In the genomic region with DNA sequence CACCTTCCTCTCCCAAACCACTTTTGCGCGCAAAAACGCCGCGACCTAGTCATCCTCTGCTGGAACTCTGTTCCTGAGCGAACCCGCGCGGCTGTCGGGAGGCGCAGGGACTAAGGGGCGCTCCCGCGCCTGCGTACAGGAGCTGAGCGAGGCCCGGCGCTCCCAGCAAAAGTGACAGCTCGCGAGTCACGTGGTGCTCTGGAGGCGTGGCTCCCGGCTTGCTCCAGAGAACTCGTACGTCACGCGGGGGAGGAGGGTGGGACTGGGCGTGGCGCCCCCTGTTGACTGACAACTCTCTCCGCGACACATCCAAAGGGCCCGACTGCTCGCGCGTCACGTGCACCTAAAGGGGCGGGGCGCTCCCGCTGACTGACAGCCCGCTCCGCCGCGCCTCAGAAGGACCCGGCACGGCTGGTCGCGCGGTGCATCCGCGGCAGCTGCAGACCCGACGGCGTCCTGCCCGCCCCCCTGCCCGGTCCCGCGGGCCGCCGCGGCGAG, we compare ENCODE assay signal across 8 mouse cellular contexts. TPM values are rescaled to one million over a fixed set of nuclear protein-coding genes. Genes with fewer than 3 reads are reported as not detected.
A peak's percentile ranks its signal among the peaks of the same experiment; 100 is the strongest.
DNase-seq lines count a peak whose midpoint lies in the region; ATAC-seq and TF ChIP-seq lines count a peak whose summit lies in the region.

A gene (plus strand): TSS at position 395 of the 498 bp plus-strand sequence.

- no peak for TF ChIP-seq CTCF in G1E (IDR thresholded peaks at IDR 0.05; ENCODE audit: low read depth, low read length)
- peak; percentile 84 for TF ChIP-seq CTCF in layer of hippocampus, adult 2 months (conservative IDR thresholded peaks at IDR 0.05)
- TF ChIP-seq CTCF in lung, embryonic 14.5 days (IDR thresholded peaks at IDR 0.05; ENCODE audit: low read depth): peak; percentile 73
- no peak for TF ChIP-seq CTCF in olfactory bulb, adult 2 months (IDR thresholded peaks at IDR 0.05; ENCODE audit: insufficient read depth, low read depth, low read length)
- peak; percentile 49; the same call in 1 of the 2 replicates for TF ChIP-seq CTCF in thymus, adult 2 months (IDR thresholded peaks at IDR 0.05; ENCODE audit: borderline replicate concordance, control insufficient read depth, extremely low read depth, insufficient read depth, low read length, poor library complexity)

- H3K27ac ChIP-seq in forebrain, embryonic 16.5 days (ENCODE audit: low read length): peak within 1 kb of the TSS; percentile 92
- peak within 1 kb of the TSS; percentile 97 for H3K27ac ChIP-seq in layer of hippocampus, adult 2 months
- H3K27ac ChIP-seq in lung, embryonic 14.5 days (ENCODE audit: low read depth): peak within 1 kb of the TSS; percentile 88
- H3K27ac ChIP-seq in olfactory bulb, adult 2 months (ENCODE audit: insufficient read depth, low read depth, low read length): peak within 1 kb of the TSS; percentile 87
- H3K27ac ChIP-seq in thymus, adult 2 months (ENCODE audit: control insufficient read depth, insufficient read depth, low read length): no peak within 1 kb of the TSS

- peak within 1 kb of the TSS; percentile 73 for H3K4me3 ChIP-seq in G1E (ENCODE audit: low read depth, low read length)
- H3K4me3 ChIP-seq in forebrain, embryonic 16.5 days (replicated peaks; ENCODE audit: low read length): peak within 1 kb of the TSS; percentile 81
- H3K4me3 ChIP-seq in layer of hippocampus, adult 2 months: peak within 1 kb of the TSS; percentile 80
- H3K4me3 ChIP-seq in lung, embryonic 14.5 days (ENCODE audit: low read depth, low read length): peak within 1 kb of the TSS; percentile 68
- H3K4me3 ChIP-seq in olfactory bulb, adult 2 months (ENCODE audit: insufficient read depth, low read depth, low read length): peak within 1 kb of the TSS; percentile 87
- peak within 1 kb of the TSS; percentile 55 for H3K4me3 ChIP-seq in thymus, adult 2 months (ENCODE audit: control insufficient read depth, insufficient read depth, low read length)

- TF ChIP-seq POLR2A in olfactory bulb, adult 2 months (IDR thresholded peaks at IDR 0.05; ENCODE audit: insufficient read depth, low read depth, low read length): peak; percentile 91
- peak; percentile 58 for TF ChIP-seq POLR2A in thymus, adult 2 months (IDR thresholded peaks at IDR 0.05; ENCODE audit: control insufficient read depth, extremely low read depth, insufficient read depth, low read length, poor library complexity)

- peak; percentile 99 for DNase-seq in G1E (ENCODE audit: low spot score)
- DNase-seq in cerebellum, adult 18-20 months: peak; percentile 100
- peak; percentile 100 for DNase-seq in heart, postnatal 36 days
- DNase-seq in layer of hippocampus, adult 2 months (ENCODE audit: low spot score in 2 of 2): peak; percentile 100
- peak; percentile 100 for DNase-seq in lung, embryonic 14.5 days
- DNase-seq in thymus, adult 2 months: peak; percentile 100

- peak within 1 kb of the TSS; percentile 95 for H3K4me2 ChIP-seq in forebrain, embryonic 16.5 days (ENCODE audit: low read length)
- H3K4me2 ChIP-seq in lung, embryonic 14.5 days: peak within 1 kb of the TSS; percentile 96

- H3K36me3 ChIP-seq in G1E (replicated peaks): no peaks in the 10 kb centered on the region
- no peaks in the 10 kb centered on the region for H3K36me3 ChIP-seq in forebrain, embryonic 16.5 days (ENCODE audit: control insufficient read depth, insufficient read depth)
- no peaks in the 10 kb centered on the region for H3K36me3 ChIP-seq in lung, embryonic 14.5 days (ENCODE audit: insufficient read depth)
- no peaks in the 10 kb centered on the region for H3K36me3 ChIP-seq in thymus, adult 2 months (ENCODE audit: control insufficient read depth, insufficient read depth, low read length)

- peaks cover 4% of the 10 kb centered on the region for H3K9me3 ChIP-seq in G1E (replicated peaks)
- H3K9me3 ChIP-seq in forebrain, embryonic 16.5 days (ENCODE audit: control insufficient read depth, low read length): no peaks in the 10 kb centered on the region
- no peaks in the 10 kb centered on the region for H3K9me3 ChIP-seq in lung, embryonic 14.5 days (ENCODE audit: low read depth, low read length)

- peaks cover 70% of the 10 kb centered on the region for H3K27me3 ChIP-seq in G1E (ENCODE audit: insufficient read depth, low read length)
- H3K27me3 ChIP-seq in forebrain, embryonic 16.5 days (replicated peaks; ENCODE audit: control insufficient read depth, insufficient read depth, low read length): peaks cover 7% of the 10 kb centered on the region; the same call in 1 of the 2 replicates
- peaks cover 34% of the 10 kb centered on the region for H3K27me3 ChIP-seq in lung, embryonic 14.5 days (ENCODE audit: insufficient read depth, low read length)
- peaks cover 12% of the 10 kb centered on the region; the same call in 1 of the 2 replicates for H3K27me3 ChIP-seq in thymus, adult 2 months (ENCODE audit: control insufficient read depth, insufficient read depth, low read length)

- H3K4me1 ChIP-seq in G1E (ENCODE audit: insufficient read depth, low read depth, low read length): peaks cover 32% of the 10 kb centered on the region
- H3K4me1 ChIP-seq in forebrain, embryonic 16.5 days (replicated peaks; ENCODE audit: control insufficient read depth, insufficient read depth, low read length): peaks cover 14% of the 10 kb centered on the region
- no peaks in the 10 kb centered on the region for H3K4me1 ChIP-seq in lung, embryonic 14.5 days (ENCODE audit: insufficient read depth)
- H3K4me1 ChIP-seq in olfactory bulb, adult 2 months (ENCODE audit: control insufficient read depth, insufficient read depth, low read length): peaks cover 30% of the 10 kb centered on the region
- peaks cover 13% of the 10 kb centered on the region for H3K4me1 ChIP-seq in thymus, adult 2 months (replicated peaks; ENCODE audit: control insufficient read depth, insufficient read depth, low read length)

- ATAC-seq in G1E (ENCODE audit: extremely low read depth, insufficient number of reproducible peaks, low FRiP score, poor library complexity, severe bottlenecking): peak; percentile 95
- peak; percentile 97 for ATAC-seq in forebrain, embryonic 16.5 days
- peak; percentile 95 for ATAC-seq in lung, embryonic 14.5 days (ENCODE audit: insufficient read depth)

- 0% methylated on average over 61 of the region's 61 CpGs for WGBS in forebrain, embryonic 16.5 days
- WGBS in lung, embryonic 14.5 days: 1% methylated on average over 57 of the region's 61 CpGs
- WGBS in olfactory bulb, adult 2 months: under 1% methylated on average over 61 of the region's 61 CpGs
- under 1% methylated on average over 61 of the region's 61 CpGs for WGBS in thymus, adult 2 months

- intact Hi-C loops in heart, postnatal 36 days (cut with DNase I): no loop called here

- H3K9ac ChIP-seq in forebrain, embryonic 16.5 days (replicated peaks; ENCODE audit: low read depth, low read length): peak within 1 kb of the TSS; percentile 89
- H3K9ac ChIP-seq in lung, embryonic 14.5 days: peak within 1 kb of the TSS; percentile 57

RNA-seq across cellular contexts. Expression of the gene that starts here (rescaled TPM):
- not detected in 2 replicates for total RNA-seq in G1E (2014; fragmentation: Nextera tagmentation)
- 2.3 and 4.4 TPM in 2 replicates for total RNA-seq in G1E (2017)
- 0.05 and 0.07 TPM in 2 replicates for polyA plus RNA-seq in G1E (2012)
- 27.5 and 29.2 TPM in 2 replicates for polyA plus RNA-seq in forebrain, embryonic 16.5 days (2015; fragmentation: Nextera tagmentation; extraction: Ambion mirVana)
- 10 to 100 TPM; 13.8 to 15.9 TPM for total RNA-seq in heart, postnatal 36 days (2021)
- total RNA-seq in layer of hippocampus, adult 2 months (2021): 100 to 1,000 TPM; 170 to 183 TPM
- polyA plus RNA-seq in lung, embryonic 14.5 days (2014; fragmentation: Nextera tagmentation; extraction: Ambion mirVana): 7.1 and 8.0 TPM in 2 replicates
- 253 and 540 TPM in 2 replicates for polyA plus RNA-seq in olfactory bulb, adult 2 months (2012; ENCODE audit: insufficient read depth, insufficient read length, low replicate concordance, missing spikeins)
- 4.9 and 8.6 TPM in 2 replicates for polyA plus RNA-seq in thymus, adult 2 months (2012; rRNA removed)

Comparison
In these comparisons a context has a peak if more than half of its experiments do, and no peak if none do; other contexts are left out.
1. RNA of the gene that starts here (total RNA-seq): 170 to 183 TPM in layer of hippocampus, adult 2 months; 13.8 to 15.9 TPM in heart, postnatal 36 days and 2.3 to 4.4 TPM in G1E; every median in the first group is over 10 times any median in the second.
2. CTCF ChIP-seq: peak in layer of hippocampus, adult 2 months (single experiment), lung, embryonic 14.5 days (single experiment) and thymus, adult 2 months (single experiment); none in G1E (single experiment) and olfactory bulb, adult 2 months (single experiment).
3. Peak in every context shown above with its lines, with median percentiles within 50 percentile points of each other: ATAC-seq, DNase-seq and H3K4me3 ChIP-seq.